Mouse (Mus musculus) adrenal gland, adult 8-10 months (tissue): ENCODE data around the gene Zmynd8. TPM values are rescaled to one million over a fixed set of nuclear protein-coding genes. Genes with fewer than 3 reads are reported as not detected.

Experiments
- DNase-seq: peaks from one replicate; pipeline ENCODE4 v3.0.0; 2022
- total RNA-seq, 4 experiments: library from RNA; stranded (reverse); gene quantifications; 2 replicates each; pipeline ENCODE4 v1.2.4; 2022

Zmynd8 gene
- total RNA-seq, 4 experiments from 2014 or later: 51.7 to 94.5 (median 70.6) TPM

GRCm38 (mm10) chr2:165857841-165858426, 40.9 kb downstream of the Zmynd8 start:
- no peak for DNase-seq

DNA sequence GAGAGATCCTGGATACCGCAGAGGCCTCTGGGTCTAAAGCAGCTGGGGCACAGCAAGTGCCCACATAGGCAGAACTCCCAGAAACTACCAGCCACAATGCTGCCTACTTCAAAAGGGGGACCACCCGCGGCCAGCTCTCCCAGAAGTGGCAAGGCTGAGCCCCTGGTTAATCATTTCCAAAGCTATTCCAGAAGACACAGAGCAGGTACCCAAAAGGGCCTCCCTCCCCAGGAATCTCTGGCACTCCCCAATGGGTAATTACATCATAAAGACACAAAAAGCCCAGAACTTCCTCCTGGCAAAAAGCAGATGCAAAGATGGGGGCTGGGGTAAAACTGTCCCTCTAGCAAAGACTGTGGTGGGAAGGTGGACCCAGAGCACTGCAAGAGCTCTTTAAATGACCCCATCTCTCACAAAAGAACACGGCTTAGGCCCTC, 41.4 kb downstream of the Zmynd8 start:
- DNase-seq: no peak

GRCm38 (mm10) chr2:165856611-165857200, 42.1 kb downstream of the Zmynd8 start:
- no peak for DNase-seq

DNA sequence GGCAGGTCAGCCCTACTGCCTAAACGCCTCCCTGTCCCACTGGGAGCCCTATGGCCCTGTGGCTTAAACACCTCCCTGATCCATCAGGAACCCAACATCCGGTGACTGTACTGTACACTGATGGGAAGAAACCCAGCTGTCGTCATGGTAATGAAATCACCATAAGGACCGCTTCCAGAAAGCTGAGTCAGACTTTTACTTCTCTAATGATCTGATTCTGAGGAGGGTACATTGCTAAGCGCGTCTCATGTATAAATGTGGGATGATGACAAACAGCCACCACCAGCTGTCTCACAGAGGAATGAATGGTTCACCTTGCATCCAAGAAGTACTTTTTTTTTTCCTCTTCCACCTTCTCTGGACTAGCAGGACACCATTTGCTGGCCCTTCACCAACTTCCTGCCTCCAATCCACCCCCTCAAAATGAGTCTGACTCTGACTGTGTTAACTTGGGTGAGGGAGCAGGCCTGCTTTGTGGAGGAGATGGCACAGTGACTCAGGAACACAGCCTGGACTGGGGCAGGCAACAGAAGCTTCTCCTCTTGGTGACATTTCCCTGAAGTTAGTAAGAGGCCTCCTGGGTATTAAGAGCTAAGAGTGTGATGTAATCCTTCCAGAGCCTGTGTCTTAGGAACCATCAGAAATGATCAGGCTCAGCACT, 43.0 kb downstream of the Zmynd8 start:
- DNase-seq: no peak

DNA sequence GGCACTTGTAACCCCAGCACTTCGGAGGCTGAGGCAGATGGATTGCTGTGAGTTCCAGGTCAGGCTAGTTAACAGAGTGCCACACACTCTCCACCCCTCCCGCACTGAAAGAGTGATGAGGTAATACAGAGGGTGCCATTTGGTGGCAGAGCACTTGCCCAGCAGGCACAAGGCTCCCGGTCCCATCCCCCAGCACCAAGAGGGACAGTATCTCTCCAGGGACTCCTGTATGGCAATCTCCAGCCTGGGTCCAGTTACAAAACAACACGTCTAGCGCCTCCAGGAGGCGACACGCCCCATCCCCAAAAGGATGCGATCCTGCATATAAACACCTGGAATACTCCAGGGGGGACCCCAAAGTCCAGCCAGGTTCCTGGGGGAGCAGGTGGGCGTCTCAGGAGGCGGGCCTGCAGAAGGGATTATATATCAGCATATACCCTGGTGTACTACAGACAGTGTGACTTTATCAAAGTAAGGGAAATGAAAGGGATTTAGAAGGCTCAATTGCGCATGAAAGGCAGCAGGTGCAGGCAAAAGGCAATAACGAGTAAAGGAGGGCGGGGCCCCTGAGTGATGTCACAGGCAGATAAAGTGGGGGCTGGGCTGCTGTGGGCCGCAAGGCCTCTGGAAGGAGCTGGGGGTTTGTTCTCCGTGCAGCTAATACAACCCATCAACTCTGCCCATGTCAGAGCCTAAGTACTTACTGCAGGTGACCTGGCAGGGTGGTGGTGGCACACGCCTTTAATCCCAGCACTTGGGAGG, 44.4 kb downstream of the Zmynd8 start:
- DNase-seq: no peak

- DNase-seq: no peak
Measured at GRCm38 (mm10) chr2:165852896-165853633, 45.8 kb downstream of the Zmynd8 start.

- no peak for DNase-seq
Measured at GRCm38 (mm10) chr2:165852453-165852852, 46.4 kb downstream of the Zmynd8 start.

DNA sequence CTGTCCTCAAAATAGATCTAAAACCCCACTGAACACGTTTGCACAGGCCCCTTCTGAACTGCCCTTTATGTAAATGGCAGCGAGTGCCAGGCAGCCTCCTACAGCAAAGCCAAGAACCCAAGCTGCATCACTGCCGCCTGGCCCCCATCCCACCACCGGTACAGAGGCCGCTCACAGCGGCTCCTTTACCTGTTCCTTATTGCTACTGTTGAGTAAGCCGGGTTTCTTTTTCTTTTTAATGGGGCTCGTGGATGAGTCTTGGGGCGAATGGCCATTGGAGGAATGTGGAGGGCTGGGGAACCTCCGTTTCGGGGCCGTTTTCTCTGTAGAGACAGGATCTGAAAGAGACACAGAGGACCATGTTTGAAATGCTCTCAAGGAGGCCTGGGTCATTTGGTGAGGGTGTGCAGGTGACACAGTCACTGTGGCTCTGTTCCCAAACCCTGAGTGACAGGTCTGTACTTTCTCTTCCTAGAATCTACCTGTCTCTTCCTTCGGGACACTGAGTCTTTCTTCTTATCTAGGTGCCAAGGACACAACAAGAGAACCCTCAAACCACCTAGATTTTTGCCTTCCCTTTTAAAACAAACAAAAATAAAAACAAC, 46.9 kb downstream of the Zmynd8 start:
- DNase-seq: no peak

DNA sequence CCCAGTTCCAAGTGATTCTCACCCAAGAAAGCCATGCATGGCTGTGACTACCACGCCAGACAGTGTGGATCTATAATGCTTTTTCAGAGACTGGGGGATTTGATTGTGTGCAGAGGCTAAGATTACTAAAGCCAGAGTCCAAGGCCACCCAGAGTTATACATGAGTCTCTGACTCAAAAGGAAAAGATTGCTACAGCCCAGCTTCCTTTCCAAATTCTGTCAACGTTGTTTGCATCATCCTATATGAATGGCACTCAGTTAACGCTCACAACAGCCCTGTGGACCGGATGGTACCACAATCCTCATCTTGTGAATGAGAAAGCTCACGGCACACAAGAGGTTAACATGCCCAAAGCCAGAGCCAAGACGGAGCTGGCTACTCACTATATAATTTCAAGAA, 48.0 kb downstream of the Zmynd8 start:
- no peak for DNase-seq

GRCm38 (mm10) chr2:165849129-165849528, 49.7 kb downstream of the Zmynd8 start:
- peak; percentile 77 for DNase-seq

DNA sequence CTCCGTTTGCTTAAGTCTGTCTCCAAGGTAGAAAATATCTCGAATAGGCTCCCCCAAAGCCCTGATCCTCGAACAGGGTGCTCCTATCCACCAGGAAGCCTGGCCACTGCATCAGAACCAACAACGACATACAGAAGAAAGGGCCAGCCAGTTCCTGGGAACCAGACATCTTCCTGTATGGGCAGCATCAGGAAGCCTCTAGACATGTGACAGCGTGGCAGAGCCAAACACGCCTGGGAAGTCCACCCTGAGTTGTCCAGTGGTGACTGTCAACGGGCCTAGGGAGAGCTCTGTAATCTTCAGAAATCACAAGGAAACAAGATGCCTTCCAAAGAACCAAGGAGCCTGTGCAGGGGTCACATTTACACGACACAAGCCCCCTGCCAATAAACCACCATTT, 52.0 kb downstream of the Zmynd8 start:
- DNase-seq: no peak

DNA sequence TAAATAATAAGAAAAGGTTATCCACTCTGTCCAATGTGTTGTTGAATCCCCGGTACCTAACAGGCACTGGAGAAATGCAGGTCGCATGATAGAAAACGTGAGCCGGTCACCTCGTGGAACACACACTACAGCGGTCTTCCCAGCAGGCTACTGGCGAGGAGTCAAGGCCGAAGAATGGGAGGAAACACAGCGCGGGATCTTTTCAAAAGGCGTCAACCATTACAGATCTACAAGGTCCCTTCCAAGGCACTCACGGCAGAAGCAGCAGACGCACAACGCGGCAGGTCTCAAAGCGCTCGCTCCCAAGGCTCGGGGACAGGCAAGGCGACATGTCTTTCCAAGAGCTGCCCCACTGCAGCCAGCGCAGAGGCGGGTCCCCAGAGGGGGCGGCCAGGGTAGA, 53.3 kb downstream of the Zmynd8 start:
- peak; percentile 70 for DNase-seq

GRCm38 (mm10) chr2:165843350-165843749, 55.5 kb downstream of the Zmynd8 start:
- no peak for DNase-seq

- DNase-seq: no peak
Measured at GRCm38 (mm10) chr2:165842241-165842640, 56.6 kb downstream of the Zmynd8 start.

DNA sequence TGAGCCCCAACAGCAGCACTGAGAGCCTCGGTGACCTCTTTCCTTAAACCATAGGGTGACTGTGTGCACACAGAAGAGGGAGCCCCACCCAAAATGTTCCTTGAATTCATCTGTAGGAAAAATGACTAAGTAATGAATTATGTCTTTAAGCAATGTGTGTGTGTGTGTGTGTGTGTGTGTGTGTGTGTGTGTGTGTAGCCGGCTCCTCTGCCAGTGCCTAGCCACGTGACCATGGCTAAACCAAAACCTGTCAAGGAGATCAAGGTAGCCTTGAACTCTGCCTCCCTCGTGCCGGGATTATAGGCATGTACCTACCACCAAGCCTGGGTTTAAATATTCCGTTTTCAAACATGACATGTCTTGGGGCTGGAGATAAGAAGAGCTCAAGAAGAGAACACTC, 57.0 kb downstream of the Zmynd8 start:
- no peak for DNase-seq

- no peak for DNase-seq
Measured at GRCm38 (mm10) chr2:165840852-165841251, 58.0 kb downstream of the Zmynd8 start.

GRCm38 (mm10) chr2:165839317-165839652, 59.5 kb downstream of the Zmynd8 start:
- DNase-seq: no peak

GRCm38 (mm10) chr2:165838606-165839316, 60.1 kb downstream of the Zmynd8 start:
- DNase-seq: no peak

GRCm38 (mm10) chr2:165834601-165835000, 64.2 kb downstream of the Zmynd8 start:
- DNase-seq: no peak

DNA sequence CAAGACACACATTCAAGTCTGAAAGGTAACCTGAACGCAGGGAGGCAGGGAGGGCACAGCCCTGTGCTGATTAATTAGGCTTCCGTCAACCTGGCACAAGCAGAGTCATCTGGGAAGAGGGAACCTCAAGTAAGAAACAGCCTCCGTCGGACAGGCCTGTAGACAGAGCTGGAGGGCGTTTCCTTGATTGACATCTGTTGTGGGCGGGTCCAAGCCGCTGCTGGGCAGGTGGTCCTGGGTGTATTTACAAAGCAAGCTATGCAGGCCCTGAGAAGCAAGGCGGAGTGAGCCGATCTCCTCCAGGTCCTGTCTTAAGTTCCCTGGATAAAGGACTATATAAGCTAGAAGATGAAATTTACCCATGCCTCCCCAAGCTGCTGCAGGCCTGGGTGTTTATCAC, 65.3 kb downstream of the Zmynd8 start:
- no peak for DNase-seq

DNA sequence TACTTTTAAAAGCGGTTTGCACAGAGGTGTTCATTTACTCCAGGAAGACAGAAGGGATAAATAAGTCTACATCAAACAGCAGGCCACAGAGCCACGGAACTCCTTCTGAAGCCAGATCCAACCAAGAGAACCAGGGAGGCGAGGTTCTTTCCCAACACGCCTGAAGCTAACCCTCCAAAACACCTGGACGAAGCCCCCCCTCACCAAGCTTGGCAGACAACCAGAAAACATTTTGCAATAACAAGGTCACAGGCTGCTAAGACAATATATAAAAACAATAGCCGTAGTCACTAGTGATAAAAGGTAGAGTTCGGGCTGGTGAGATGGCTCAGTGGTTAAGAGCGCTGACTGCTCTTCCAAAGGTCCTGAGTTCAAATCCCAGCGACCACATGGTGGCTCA, 66.1 kb downstream of the Zmynd8 start:
- DNase-seq: no peak

DNA sequence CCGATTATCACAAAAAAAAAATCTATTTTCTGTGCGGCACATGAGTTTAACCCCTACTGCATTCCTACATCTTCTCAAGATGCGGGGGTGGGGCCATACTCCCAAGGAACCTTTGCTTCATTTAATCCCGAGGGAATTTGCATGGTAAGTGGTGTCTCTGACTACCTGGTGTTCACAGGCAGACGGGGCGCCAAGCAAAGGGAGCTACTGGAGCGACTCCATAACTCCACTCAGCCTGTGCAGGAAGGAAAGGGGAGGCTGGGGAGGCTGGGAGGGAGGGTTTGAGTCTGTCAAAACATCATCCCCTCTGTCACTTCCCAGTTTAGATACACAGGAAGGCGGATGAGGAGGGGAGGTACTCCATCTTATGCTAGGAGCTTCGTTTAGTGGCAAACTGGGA, 66.5 kb downstream of the Zmynd8 start:
- no peak for DNase-seq
